Mouse (Mus musculus): ENCODE measurements around the gene Bicd1.
"Not testable (repeated sequence)": the region's sequence is repeated elsewhere in the genome, so short reads cannot be mapped to it uniquely, and the experiment has no call there.

The Bicd1 gene

GRCm38 (mm10) chr6:149408833-149409332 is at the start of gene Bicd1:
TSS of gene Bicd1 (plus strand) at chr6:149408886.
- peak; percentile 92 for DNase-seq (ENCODE audit: low spot score)

- not testable (repeated sequence) for DNase-seq (ENCODE audit: low spot score)
Measured at GRCm38 (mm10) chr6:149362533-149362932, 46.2 kb upstream of the Bicd1 start.

- not testable (repeated sequence) for DNase-seq (ENCODE audit: low spot score)
Measured at GRCm38 (mm10) chr6:149365975-149366374, 42.7 kb upstream of the Bicd1 start.

- no peak for DNase-seq (ENCODE audit: low spot score)
Measured at GRCm38 (mm10) chr6:149366403-149366802, 42.3 kb upstream of the Bicd1 start.

- DNase-seq (ENCODE audit: low spot score): peak; percentile 92
Measured at GRCm38 (mm10) chr6:149374986-149375457, 33.7 kb upstream of the Bicd1 start.

GRCm38 (mm10) chr6:149383531-149383930 is 25.2 kb upstream of the Bicd1 start:
- DNase-seq (ENCODE audit: low spot score): no peak

GRCm38 (mm10) chr6:149386389-149386788 is 22.3 kb upstream of the Bicd1 start:
- no peak for DNase-seq (ENCODE audit: low spot score)

- not testable (repeated sequence) for DNase-seq (ENCODE audit: low spot score)
Measured at GRCm38 (mm10) chr6:149389626-149390025, 19.1 kb upstream of the Bicd1 start.

GRCm38 (mm10) chr6:149399396-149399795 is 9.3 kb upstream of the Bicd1 start:
- DNase-seq (ENCODE audit: low spot score): peak; percentile 24

- DNase-seq (ENCODE audit: low spot score): peak; percentile 18
Measured at GRCm38 (mm10) chr6:149409341-149409740, 655 bp downstream of the Bicd1 start.

GRCm38 (mm10) chr6:149409845-149410244 is 1.2 kb downstream of the Bicd1 start:
- DNase-seq (ENCODE audit: low spot score): no peak

- no peak for DNase-seq (ENCODE audit: low spot score)
Measured at GRCm38 (mm10) chr6:149413256-149413655, 4.6 kb downstream of the Bicd1 start.

GRCm38 (mm10) chr6:149424748-149425147 is 16.1 kb downstream of the Bicd1 start:
- DNase-seq (ENCODE audit: low spot score): no peak

GRCm38 (mm10) chr6:149439140-149439539 is 30.5 kb downstream of the Bicd1 start:
- peak; percentile 9 for DNase-seq (ENCODE audit: low spot score)

- DNase-seq (ENCODE audit: low spot score): peak; percentile 39
Measured at GRCm38 (mm10) chr6:149442884-149443283, 34.2 kb downstream of the Bicd1 start.

- no peak for DNase-seq (ENCODE audit: low spot score)
Measured at GRCm38 (mm10) chr6:149445854-149446253, 37.2 kb downstream of the Bicd1 start.

GRCm38 (mm10) chr6:149457324-149457723 is 48.6 kb downstream of the Bicd1 start:
- DNase-seq (ENCODE audit: low spot score): no peak

- DNase-seq (ENCODE audit: low spot score): no peak
Measured at GRCm38 (mm10) chr6:149460971-149461370, 52.3 kb downstream of the Bicd1 start.

- DNase-seq (ENCODE audit: low spot score): no peak
Measured at GRCm38 (mm10) chr6:149471477-149471876, 62.8 kb downstream of the Bicd1 start.

GRCm38 (mm10) chr6:149472441-149472840 is 63.8 kb downstream of the Bicd1 start:
- not testable (repeated sequence) for DNase-seq (ENCODE audit: low spot score)

- DNase-seq (ENCODE audit: low spot score): not testable (repeated sequence)
Measured at GRCm38 (mm10) chr6:149481868-149482267, 73.2 kb downstream of the Bicd1 start.

- no peak for DNase-seq (ENCODE audit: low spot score)
Measured at GRCm38 (mm10) chr6:149494662-149495061, 86.0 kb downstream of the Bicd1 start.

GRCm38 (mm10) chr6:149495925-149496324 is 87.2 kb downstream of the Bicd1 start:
- DNase-seq (ENCODE audit: low spot score): no peak
